ENCODE assay signal across 9 mouse cellular contexts in the genomic region with DNA sequence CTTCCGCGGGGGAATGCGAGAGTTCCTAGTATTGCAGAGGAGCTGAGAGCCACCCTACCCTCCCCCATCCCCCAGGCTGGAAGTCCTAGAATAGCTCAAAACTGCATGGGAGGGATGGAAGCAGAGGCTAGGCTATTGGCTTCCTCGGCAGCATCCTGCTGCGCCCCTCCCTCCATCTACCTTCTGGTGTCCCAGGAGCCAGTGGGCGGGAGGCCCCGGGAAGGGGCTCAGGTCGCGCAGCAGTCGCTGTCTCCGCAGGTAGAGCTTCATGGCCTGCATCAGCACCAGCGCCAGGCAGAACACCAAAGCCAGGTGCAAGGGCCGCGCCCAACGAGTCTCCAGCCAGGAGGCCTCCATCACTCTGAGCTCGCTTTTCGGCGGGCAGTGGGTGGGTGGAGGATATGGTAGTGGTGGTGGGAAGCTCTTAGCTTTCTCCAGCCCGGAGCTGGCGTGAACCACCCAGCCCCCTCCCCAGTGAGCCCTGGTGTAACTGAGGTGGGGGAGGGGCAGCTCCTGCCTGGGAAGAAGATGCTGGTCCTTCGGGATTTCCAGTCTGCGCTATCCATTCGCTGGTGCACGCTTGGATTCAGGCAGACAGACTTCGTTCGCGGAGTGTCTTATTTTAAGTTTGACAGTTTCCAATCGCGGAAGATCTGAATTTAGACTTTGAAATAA. TPM values are rescaled to one million over a fixed set of nuclear protein-coding genes. Genes with fewer than 3 reads are reported as not detected.
DNase-seq lines count a peak whose midpoint lies in the region; ATAC-seq lines count a peak whose summit lies in the region.
"Had no signal": no experiment of that assay in that cellular context is flagged by ENCODE, and none has a peak within 500 bp of the region (broad histone marks: within the 10 kb centered on the region; RNA-seq: fewer than 3 reads in every experiment).

Gene Cyp4x1, minus strand, starts transcription at position 661 of the 675 bp plus-strand sequence.

- H3K9me3 ChIP-seq in hindbrain, embryonic 14.5 days (ENCODE audit: control insufficient read depth, low read length) = no peaks in the 10 kb centered on the region
- H3K9me3 ChIP-seq in limb, embryonic 11.5 days (ENCODE audit: control insufficient read depth, low read length) = no peaks in the 10 kb centered on the region

- peak; percentile 5 for DNase-seq in kidney, postnatal 10 days
- DNase-seq in kidney, postnatal 25 days = no peak
- peak; percentile 55 for DNase-seq in embryo, embryonic 11 days
- peak; percentile 74 for DNase-seq in hindbrain, embryonic 14.5 days (ENCODE audit: low spot score)
- peak; percentile 32 for DNase-seq in limb, embryonic 11.5 days (ENCODE audit: low spot score)
- peak; percentile 86 for DNase-seq in right cerebral cortex, postnatal 14 days
- no peak for DNase-seq in adrenal gland, adult 2 months
- no peak for DNase-seq in kidney, adult 11 months

- H3K27ac ChIP-seq in hindbrain, embryonic 14.5 days = peak within 1 kb of the TSS; percentile 84
- no peak within 1 kb of the TSS for H3K27ac ChIP-seq in limb, embryonic 11.5 days (replicated peaks; ENCODE audit: low read depth, low read length)

- H3K36me3 ChIP-seq in hindbrain, embryonic 14.5 days (replicated peaks; ENCODE audit: control insufficient read depth, insufficient read depth) = no peaks in the 10 kb centered on the region
- no peaks in the 10 kb centered on the region for H3K36me3 ChIP-seq in limb, embryonic 11.5 days (ENCODE audit: control insufficient read depth, insufficient read depth, low read length)

- peak; percentile 91 for ATAC-seq in hindbrain, embryonic 14.5 days (ENCODE audit: low FRiP score)
- peak; percentile 46 for ATAC-seq in limb, embryonic 11.5 days (ENCODE audit: insufficient number of reproducible peaks, low FRiP score, low TSS enrichment, low read depth)
- ATAC-seq: Patski had no signal

- H3K9ac ChIP-seq in hindbrain, embryonic 14.5 days = peak within 1 kb of the TSS; percentile 80
- H3K9ac ChIP-seq in limb, embryonic 11.5 days (ENCODE audit: low read length) = no peak within 1 kb of the TSS

- H3K27me3 ChIP-seq in hindbrain, embryonic 14.5 days (ENCODE audit: control insufficient read depth, insufficient read depth, low read length) = no peaks in the 10 kb centered on the region
- peaks cover 19% of the 10 kb centered on the region for H3K27me3 ChIP-seq in limb, embryonic 11.5 days (ENCODE audit: control insufficient read depth, insufficient read depth, low read length)

- peak within 1 kb of the TSS; percentile 53 for H3K4me3 ChIP-seq in hindbrain, embryonic 14.5 days (replicated peaks; ENCODE audit: low read length)
- peak within 1 kb of the TSS; percentile 14 for H3K4me3 ChIP-seq in limb, embryonic 11.5 days (ENCODE audit: low read depth, low read length)

- 0 out of 2 replicates have a peak, but pooled peaks cover 4% of the 10 kb centered on the region for H3K4me1 ChIP-seq in hindbrain, embryonic 14.5 days (replicated peaks; ENCODE audit: control insufficient read depth, insufficient read depth, low read length)
- H3K4me1 ChIP-seq in limb, embryonic 11.5 days (ENCODE audit: control insufficient read depth, insufficient read depth, low read length) = 0 out of 2 replicates have a peak, but pooled peaks cover 4% of the 10 kb centered on the region

- WGBS in hindbrain, embryonic 14.5 days = 1% methylated on average over 28 of the region's 29 CpGs
- WGBS in limb, embryonic 11.5 days = 1% methylated on average over 29 of the region's 29 CpGs

- peak within 1 kb of the TSS; percentile 75 for H3K4me2 ChIP-seq in hindbrain, embryonic 14.5 days (replicated peaks)
- H3K4me2 ChIP-seq in limb, embryonic 11.5 days (ENCODE audit: low read depth, severe bottlenecking) = peak within 1 kb of the TSS; percentile 43

RNA-seq across cellular contexts. Expression of gene Cyp4x1, which starts in this region (rescaled TPM):
- 10.2 and 11.5 TPM in 2 replicates for polyA plus RNA-seq in hindbrain, embryonic 14.5 days (2014; fragmentation: Nextera tagmentation; extraction: Ambion mirVana)
- 0.03 TPM in 1 of 2 replicates, not detected in the other for polyA plus RNA-seq in limb, embryonic 11.5 days (2014; fragmentation: Nextera tagmentation; extraction: Ambion mirVana)
- not detected for total RNA-seq in adrenal gland, adult 2 months (2021)
- polyA plus RNA-seq in adrenal gland, adult 2 months (2012; rRNA removed) = 0.02 TPM in 1 of 2 replicates, not detected in the other
- polyA plus RNA-seq: Patski had no signal

Comparison
In these comparisons a context has a peak if more than half of its experiments do, and no peak if none do; other contexts are left out.
1. RNA of gene Cyp4x1 (polyA plus RNA-seq): 10.2 to 11.5 TPM in hindbrain, embryonic 14.5 days; 0.03 TPM in limb, embryonic 11.5 days and 0.02 TPM in adrenal gland, adult 2 months; every median in the first group is over 10 times any median in the second.
2. DNase-seq: peak in kidney, postnatal 10 days (single experiment), embryo, embryonic 11 days (single experiment), hindbrain, embryonic 14.5 days (single experiment) and right cerebral cortex, postnatal 14 days (single experiment); none in kidney, postnatal 25 days (0 of 2), adrenal gland, adult 2 months (single experiment) and kidney, adult 11 months (single experiment).
3. Peak in DNase-seq, ATAC-seq, H3K4me3 ChIP-seq and H3K4me2 ChIP-seq in limb, embryonic 11.5 days; RNA of the gene not detected or under 1 TPM.